Mouse (Mus musculus): ENCODE results near the gene Selplg.

Gene Selplg

DNA sequence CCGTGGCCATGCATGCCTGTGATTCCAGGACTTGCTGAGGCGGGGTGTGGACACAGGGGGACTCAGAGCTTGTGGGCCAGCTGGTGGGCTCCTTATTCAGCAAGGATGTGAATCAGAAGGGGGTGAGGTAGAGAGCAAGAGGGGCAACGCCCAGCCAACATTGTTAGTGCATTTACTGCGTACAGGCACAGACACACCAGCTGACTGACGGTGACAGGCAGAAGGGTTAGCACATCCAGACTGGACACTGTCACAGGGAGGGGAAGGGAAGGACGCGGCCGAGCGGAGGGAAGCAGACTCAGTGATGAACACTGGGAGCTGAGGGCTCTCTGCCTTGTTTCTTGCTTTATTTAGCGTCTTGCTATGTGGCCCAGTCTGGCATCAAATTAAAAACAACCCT is 21.1 kb upstream of the Selplg start:
- DNase-seq, result no peak

DNA sequence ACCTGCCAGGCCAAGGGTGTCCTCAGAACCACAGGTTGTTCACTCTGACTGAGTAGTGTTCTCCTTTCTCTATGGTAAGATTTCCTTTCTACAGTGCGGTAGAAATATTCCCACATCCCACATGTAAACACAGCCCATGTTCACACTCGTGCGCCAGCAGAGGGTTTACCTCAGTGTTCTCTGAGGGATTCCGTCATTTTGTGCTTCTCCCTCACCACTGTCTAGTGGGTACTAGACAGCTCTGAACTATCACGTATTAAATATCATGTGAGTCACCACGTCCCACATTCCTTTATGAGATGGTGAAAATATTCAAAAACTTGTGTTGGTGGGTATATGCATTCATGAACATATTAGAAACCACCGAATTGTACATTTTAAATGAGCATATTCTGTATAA is 20.0 kb upstream of the Selplg start:
- no peak for DNase-seq

DNA sequence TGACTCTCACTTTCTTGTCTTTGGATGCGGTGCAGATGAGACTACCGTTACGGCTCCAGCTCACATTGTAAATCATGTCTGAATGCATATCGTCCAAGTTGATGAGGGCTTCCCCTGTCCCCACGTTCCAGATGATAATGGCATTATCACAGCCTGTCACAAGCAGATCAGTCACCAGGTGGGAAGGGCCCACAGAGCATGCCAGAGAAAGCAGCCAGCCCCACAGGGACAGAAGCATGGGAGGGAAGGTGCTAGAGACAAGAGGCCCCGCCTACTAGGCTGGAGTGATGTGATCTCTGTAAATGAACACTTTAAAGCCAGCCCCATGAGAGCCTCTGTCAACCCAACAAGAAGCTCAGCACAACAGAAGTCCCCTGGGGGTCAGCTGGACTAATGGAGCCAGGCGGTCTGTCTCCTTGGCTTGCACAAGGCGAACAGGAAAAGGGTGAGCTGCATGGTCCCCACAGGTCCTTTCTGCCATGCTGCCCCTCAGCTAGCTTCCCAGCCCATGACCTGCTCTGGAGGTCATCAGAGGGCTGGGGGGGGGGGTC is 18.3 kb upstream of the Selplg start:
- no peak for DNase-seq

DNA sequence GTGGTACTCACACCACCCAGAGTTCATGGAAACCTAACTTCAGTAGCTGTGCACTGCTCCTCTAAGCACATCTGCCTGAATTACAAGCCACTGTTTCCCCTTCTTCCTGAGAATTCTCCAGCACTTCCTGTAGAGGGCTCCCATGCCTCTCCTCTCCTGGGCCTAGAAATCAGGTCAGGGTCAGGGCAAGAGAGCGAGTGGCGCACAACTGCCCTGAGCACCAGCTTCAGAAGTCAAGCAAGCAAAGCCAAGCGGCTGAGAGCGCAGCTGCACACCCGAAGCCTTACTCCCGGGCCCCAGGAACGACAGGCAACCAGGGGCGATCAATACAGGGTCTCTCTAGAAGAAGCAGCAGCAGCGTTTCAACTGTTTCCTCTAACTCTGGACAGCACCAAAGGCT is 15.2 kb upstream of the Selplg start:
- DNase-seq, result no peak

DNA sequence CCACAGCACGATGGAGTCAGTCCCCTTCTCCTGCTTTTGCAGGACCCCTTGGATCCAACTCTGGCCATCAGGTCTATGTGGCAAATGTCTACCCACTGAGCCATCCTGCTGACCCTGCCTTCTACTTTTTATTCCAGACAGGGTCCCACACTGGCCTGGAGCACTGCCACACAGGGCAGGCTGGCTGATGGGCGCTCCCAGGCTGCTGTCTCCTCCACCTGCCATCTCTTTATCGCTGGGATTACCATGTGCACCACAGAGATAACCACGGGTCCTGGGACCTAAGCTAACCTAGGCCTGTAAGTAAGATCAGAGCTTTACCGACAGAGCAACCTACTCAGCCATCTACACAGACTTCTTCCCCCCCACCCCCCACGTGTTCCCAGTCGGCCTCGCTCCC is 14.2 kb upstream of the Selplg start:
- DNase-seq, result no peak

GRCm38 (mm10) chr5:113845627-113846026 is 13.2 kb upstream of the Selplg start:
- no peak for DNase-seq

GRCm38 (mm10) chr5:113844721-113845120 is 12.3 kb upstream of the Selplg start:
- peak; percentile 50 for DNase-seq

- no peak for DNase-seq
Measured at GRCm38 (mm10) chr5:113844106-113844505, 11.7 kb upstream of the Selplg start.

DNA sequence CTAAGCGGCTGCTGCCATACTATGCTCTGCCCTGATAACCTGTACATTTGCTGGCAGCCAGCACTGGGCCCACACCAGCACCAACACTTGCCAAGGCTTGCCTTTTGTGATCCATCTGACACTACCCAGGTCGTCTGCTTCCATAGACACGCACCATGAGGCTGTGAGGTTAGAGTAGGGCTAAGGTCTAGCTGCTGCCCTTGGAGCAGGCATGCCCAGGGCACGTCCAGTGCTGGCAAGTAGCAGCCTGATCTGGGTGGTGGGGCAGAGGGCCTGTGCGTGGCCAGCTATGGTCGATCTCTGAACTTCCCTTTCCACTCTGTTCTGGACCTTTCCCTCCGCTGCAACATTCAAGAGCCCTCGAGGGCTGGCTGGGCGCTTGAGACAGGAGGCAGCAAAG is 10.5 kb upstream of the Selplg start:
- DNase-seq, result no peak

GRCm38 (mm10) chr5:113842244-113842643 is 9.8 kb upstream of the Selplg start:
- DNase-seq, result no peak

GRCm38 (mm10) chr5:113841243-113842225 is 9.1 kb upstream of the Selplg start:
- no peak for DNase-seq

- DNase-seq, result no peak
Measured at GRCm38 (mm10) chr5:113840443-113840842, 8.0 kb upstream of the Selplg start.

DNA sequence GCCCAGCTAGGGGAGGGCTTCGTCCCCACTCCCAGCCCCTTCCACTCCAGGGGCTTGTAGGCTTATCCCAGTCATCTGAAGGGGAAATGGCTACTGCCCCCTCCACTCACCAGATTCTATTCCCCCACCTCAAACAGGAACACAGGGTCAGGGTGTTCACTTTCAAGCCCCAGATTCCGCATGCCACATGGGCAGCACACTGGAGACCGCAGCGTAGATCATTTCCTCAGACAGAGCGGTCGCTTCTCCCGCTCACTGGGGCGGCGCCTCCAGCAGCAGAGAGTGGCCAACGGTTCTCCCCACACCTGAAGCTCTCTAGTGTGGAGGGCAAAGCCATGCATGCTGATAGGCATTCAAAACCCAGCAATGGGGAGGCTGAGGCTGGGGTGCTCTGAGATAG is 4.5 kb upstream of the Selplg start:
- DNase-seq, result no peak

DNA sequence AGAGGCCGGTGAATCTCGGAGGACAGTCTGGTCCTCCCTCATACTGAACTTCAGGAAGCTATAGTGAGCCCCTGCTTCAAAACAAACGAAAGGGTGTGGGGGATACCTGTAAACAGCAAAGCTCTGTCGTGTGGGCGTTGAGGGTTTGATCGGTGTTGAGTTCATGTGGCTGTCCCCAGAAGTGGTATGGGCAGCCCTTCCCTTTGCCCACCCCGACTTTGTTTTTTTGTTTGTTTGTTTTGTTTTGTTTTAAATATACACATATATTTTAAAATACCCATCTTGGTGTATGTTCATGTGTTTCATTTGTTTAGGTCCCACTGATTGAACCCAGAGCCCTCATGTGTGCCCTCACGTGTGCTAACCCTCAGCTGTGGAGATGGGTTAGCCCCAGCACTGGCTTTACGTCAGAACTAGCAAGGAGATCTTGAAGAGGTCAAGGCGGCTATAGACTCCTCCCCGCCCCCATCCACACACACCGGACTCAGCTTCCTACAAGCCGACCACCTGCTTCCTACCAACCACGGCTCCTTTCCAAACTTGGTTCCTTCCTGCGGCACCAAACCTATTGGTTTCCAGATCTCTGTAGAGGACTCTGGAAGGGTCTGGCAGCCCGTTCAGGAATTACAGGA is 988 bp upstream of the Selplg start:
- no peak for DNase-seq

GRCm38 (mm10) chr5:113831741-113832140 is 703 bp downstream of the Selplg start:
- DNase-seq, result no peak

- DNase-seq, result no peak
Measured at GRCm38 (mm10) chr5:113830796-113831195, 1.6 kb downstream of the Selplg start.

DNA sequence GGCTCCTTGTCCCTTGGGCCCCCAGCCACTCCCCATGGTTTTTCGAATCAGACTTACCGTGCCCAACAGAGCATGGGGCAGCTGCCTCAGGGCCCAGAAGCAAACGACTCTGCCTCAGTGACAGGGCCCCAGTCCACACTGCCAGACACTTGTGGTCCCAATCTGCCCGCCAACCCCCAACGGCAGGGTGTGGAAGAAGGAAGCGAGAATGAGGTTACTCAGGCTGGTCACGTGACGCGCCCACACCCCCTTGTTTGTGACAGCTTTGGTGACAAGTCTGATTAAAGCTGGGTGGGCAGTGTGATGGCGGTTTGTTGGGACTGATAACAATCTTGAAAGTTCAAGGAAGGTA is 2.2 kb downstream of the Selplg start:
- no peak for DNase-seq

- DNase-seq, result no peak
Measured at GRCm38 (mm10) chr5:113829566-113830291, 2.7 kb downstream of the Selplg start.

DNA sequence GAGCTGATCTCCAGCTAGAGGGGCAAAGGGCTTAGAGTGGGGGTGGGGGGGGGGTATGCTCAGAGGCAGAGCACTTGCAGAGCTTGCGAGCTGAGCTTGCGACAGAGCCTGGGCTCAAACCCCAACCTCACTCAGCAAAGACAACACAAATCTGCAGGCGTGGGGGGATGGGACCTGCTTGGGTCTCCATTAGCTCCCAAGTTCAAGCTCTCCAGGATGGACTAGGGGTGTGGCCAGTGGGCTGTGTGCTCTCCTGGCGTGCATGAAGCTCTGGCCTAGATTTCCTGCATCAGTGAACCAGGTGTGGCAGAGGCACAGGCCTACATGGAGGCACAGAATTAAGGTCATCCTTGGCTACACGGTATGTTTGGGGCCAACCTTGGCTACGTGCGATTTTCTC is 4.0 kb downstream of the Selplg start:
- no peak for DNase-seq

DNA sequence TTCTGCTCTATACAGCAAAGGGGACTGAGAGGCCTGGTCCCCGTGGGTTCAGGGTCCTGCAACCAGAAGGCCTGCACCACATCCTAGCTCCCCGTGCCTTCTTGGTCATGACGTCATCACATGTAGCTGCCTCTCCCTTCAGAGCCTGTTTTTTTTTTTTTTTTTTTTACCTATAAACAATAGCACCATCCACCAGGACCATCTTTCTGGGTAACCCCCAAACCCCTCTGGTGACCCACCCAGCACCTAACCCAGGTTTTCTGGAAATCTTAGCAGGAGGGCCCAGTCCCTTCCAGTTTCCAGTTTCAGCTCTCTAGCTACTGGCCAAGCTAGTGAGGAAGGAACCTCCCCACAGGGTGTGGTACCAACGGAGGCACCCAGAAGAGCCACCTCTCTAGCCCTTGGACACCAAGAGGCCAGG is 4.4 kb downstream of the Selplg start:
- no peak for DNase-seq

GRCm38 (mm10) chr5:113826619-113827018 is 5.8 kb downstream of the Selplg start:
- no peak for DNase-seq

- no peak for DNase-seq
Measured at GRCm38 (mm10) chr5:113825558-113825957, 6.9 kb downstream of the Selplg start.

GRCm38 (mm10) chr5:113824228-113824627 is 8.2 kb downstream of the Selplg start:
- DNase-seq, result no peak
